Mouse (Mus musculus): ENCODE results near the gene Trim7.

GRCm38 (mm10) chr11:48870781-48871180, 44.8 kb downstream of the Trim7 start:
- no peak for TF ChIP-seq POLR2A (IDR thresholded peaks at IDR 0.05; ENCODE audit: control insufficient read depth, extremely low read depth, insufficient read depth, low read length, poor library complexity)
- no peak for TF ChIP-seq CTCF (IDR thresholded peaks at IDR 0.05; ENCODE audit: borderline replicate concordance, control insufficient read depth, extremely low read depth, insufficient read depth, low read length, poor library complexity)

Measured in thymus, adult 2 months (tissue).